Mouse (Mus musculus): ENCODE results near the gene Bend4. TPM values are rescaled to one million over a fixed set of nuclear protein-coding genes. Genes with fewer than 3 reads are reported as not detected.

The Bend4 gene
- polyA plus RNA-seq, 1 experiment = 9.3 TPM

DNA sequence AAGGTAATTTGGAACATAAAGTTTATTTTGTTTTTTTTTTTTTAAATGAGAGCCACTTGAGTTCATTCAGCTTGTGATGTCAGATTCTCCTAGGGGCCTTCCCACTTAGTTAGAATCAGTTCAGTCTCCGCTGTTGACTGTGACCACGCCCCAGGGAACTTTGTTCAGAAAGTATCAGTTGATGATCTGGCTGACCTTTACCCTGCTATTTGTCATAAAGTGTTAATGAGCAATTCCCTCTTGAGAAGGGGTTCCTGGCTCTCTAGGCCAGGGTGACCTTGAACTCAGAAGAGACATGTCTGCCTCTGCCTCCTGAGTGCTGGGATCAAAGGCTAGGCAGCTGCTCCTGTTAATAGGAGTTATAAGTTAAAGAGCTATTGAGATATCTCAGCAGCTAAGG lies 81.0 kb downstream of the Bend4 start:
- Histone ChIP-seq H3K27ac (ENCODE audit: insufficient read depth, low read depth, low read length) (no peak overlapping the region), H3K4me1 (ENCODE audit: control insufficient read depth, insufficient read depth, low read length) (peaks cover 6% of the 10 kb centered on the region), H3K4me3 (ENCODE audit: insufficient read depth, low read length) (no peak overlapping the region)
- TF ChIP-seq CTCF (IDR thresholded peaks at IDR 0.05; ENCODE audit: low read depth, low read length) (no peak), POLR2A (IDR thresholded peaks at IDR 0.05; ENCODE audit: borderline replicate concordance, low read depth, low read length) (no peak)

Other genes with a start within 250 kb of the Bend4 start
- 83.9 and 95.6 TPM in 2 replicates for gene Tmem33, start 167.7 kb downstream of the Bend4 start, polyA plus RNA-seq (2012; ENCODE audit: insufficient read depth, insufficient read length, missing spikeins)
- 46.2 and 49.3 TPM in 2 replicates for gene Slc30a9, start 121.4 kb downstream of the Bend4 start, polyA plus RNA-seq (2012; ENCODE audit: insufficient read depth, insufficient read length, missing spikeins)
- gene Shisa3, start 179.6 kb upstream of the Bend4 start, polyA plus RNA-seq (2012; ENCODE audit: insufficient read depth, insufficient read length, missing spikeins) = not detected in 2 replicates

Measured in bone marrow macrophage, adult 2 months (primary cell).